Mouse (Mus musculus) thymus, postnatal 0 days (tissue): Measurements from ENCODE around the gene Naf1. TPM values are rescaled to one million over a fixed set of nuclear protein-coding genes. Genes with fewer than 3 reads are reported as not detected.

ENCODE experiments used
- DNase-seq: peaks from one replicate; pipeline ENCODE4 v3.0.0-alpha.2; 2015; ENCODE audit warnings: low spot score
- polyA plus RNA-seq: library from polyadenylated mRNA; unstranded; fragments of >200 nt; fragmentation: Nextera tagmentation; extraction: Ambion mirVana; gene quantifications from 2 replicates; pipeline ENCODE4 v1.2.1, GENCODE M21; 2015

Gene Naf1
- 4.6 and 5.0 TPM in 2 replicates for polyA plus RNA-seq

DNA sequence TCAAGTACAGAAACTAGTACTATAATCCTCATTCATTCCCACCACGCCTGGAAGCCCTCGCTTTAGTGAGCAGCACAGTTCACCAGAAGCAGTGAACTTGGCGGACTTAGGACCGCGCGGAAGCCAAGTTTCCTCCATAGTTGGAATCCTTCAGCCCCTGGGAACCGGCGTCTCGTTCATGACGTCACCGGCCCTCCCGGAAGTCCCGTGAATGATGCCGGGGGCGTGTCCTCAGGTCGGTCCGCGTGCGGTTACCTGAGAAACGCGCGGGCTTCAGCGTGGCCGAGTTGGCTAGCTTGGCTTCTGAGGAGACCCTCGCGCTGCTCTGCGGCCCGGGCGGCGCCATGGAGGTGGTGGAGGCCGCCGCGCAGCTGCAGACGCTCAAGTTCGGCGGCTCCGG is at the start of gene Naf1:
Gene Naf1 (plus strand): TSS at position 195 of the 400 bp plus-strand sequence.
- DNase-seq, result peak; percentile 93

DNA sequence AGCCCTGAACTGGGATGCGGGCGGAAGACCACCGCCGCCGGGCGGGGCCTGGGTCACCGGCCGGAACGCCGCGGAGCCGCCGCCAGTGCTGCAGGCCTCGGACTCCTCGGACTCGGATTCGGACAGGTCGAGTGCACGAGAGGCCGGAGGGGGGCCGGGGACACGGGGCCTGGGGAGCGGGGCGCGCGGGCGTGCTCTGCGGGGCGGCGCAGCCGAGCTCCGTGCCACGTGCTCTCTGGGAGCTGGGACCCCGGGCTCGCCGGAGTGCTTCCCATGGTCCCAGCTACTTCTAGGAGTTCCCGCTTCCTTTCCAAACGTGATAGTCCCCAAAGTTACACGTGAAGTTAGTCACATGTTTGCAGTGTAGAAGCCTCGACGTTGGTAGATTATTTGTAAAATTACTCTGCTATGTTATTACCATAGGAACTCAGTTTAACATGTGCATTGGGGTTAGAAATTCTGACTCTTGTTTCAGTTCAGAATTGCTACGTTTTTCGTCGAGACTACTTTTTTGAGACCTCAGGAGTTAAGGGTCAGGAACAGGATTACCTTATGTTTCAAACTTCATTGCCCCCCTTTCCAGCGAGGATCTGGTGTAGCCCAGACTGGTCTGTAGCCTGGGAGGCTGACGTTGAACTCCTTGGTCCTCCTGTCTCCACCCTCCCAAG is 1.0 kb downstream of the Naf1 start:
- DNase-seq, result peak; percentile 20

DNA sequence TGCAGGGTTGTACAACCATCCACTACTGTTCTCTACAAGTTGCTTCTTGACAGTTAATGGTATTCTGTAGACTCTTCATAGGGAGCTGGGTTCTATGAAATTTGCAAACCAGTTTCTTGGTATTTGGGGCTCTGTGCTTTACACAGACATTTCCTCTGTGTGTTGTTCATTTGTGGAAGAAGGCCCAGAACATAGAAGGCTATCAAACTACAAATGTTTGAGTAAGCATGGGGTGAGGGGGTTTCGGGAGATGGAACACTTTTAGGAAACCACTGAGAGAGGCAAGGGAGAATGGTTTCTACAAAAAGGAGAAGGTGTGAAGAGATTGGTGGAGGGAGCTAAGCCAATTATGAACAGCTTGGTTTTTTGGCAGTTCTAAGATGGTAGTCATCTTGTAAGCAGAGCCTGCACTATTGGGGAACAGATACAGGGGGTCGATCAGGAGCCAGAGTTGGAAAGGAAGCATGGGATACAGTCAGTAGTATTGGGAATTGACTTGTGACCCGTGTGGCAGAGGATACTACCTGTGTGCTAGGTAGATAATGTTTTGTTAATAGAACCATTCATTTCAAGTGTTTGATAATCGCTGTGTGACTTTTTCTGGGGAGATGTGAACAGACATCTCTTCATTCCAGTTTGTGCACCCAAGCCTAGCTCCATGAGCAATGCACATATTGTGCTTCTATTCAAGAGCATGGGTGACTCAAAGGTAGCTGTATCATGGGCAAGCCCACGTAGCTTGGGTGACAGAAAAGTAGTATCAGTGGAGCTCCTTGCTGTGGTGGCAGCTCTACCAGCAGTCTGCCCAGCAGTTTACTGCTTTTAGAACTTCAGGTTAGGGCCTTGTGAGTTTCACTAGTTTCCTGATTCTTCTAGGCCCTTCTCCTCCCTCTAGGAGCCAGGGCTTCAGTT is 1.8 kb downstream of the Naf1 start:
- peak; percentile 3 for DNase-seq

GRCm38 (mm10) chr8:66863761-66864160 is 3.7 kb downstream of the Naf1 start:
- no peak for DNase-seq

DNA sequence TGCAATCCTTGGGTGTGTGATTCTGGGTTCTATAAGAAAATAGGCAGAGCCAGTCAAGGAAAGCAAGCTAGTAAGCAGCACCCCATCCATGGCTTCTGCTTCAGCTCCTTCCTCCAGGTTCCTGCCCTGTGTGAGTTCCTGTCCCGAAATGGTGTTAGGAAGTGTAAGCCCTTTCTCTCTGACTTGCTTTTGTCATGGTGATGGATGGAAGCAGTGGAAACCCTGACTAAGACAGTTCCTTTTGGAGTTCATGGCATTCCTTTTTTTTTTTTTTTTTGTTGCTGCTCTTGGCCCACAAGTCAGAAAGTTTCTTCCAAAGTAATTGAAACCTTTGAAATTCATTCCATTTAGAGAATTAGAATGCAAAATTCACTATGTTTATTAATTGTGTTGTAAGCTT is 5.1 kb downstream of the Naf1 start:
- no peak for DNase-seq

DNA sequence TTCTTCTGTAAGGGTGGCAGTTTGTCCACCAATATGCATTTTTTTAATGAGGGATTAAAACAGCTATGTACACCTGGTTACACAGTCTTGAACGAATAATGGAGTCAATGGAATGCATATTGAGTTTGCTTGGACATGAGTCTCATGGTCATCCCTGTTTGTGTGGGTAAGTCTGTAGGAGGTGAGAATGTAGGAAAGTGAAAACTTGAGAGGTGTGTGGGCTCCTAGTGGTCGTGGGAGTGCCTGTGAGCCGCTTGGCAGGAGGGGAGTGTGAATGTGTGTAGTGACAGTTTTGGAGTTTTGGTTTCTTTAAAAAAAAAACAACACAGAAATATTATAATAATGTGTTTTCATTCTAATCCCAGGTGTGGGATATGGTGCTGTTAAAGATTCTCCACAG is 7.7 kb downstream of the Naf1 start:
- no peak for DNase-seq

GRCm38 (mm10) chr8:66869211-66869932 is 9.4 kb downstream of the Naf1 start:
- DNase-seq, result no peak

DNA sequence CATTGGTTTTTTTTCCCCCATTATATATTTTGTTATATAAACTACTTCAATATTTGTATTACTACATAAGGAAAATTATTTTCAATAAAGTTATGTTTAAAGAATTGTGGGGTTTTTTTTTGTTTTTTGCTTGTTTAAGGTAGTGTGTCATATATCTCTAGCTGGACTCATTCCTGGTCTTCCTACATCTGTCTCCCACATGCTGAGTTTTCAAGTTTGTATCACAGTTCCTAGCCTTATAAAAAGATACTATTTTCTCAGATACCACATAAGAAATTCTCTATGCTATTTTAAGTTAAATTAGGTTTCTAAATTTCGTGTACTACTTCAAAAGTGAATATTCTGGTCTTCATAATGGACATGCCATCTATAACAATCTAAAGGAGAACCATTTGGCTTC is 23.8 kb downstream of the Naf1 start:
- DNase-seq, result no peak

- DNase-seq, result no peak
These were observed 31.9 kb downstream of the Naf1 start for GRCm38 (mm10) chr8:66891879-66892278.

- DNase-seq, result no peak
These were observed 45.0 kb downstream of the Naf1 start for GRCm38 (mm10) chr8:66905000-66905399.

GRCm38 (mm10) chr8:66905557-66905956 is 45.5 kb downstream of the Naf1 start:
- no peak for DNase-seq

DNA sequence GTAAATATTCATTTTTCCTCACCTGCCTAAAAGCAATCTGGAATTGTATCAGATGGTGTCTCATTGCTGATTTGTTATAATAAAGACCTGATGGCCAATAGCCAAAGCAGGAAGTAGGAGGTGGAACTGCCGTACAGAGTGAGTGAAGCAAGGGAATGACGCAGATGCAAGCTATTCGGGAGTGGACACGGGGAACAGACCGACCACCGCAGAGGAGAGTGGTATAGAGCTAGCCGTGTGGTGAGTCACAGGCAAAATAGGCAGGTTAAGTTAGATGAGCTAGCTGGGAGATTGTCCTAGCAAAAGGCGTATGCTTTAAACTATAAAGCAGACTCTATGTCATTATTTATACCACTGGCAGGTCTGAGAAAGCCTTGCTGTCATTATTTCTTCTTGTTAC is 46.1 kb downstream of the Naf1 start:
- DNase-seq, result no peak

GRCm38 (mm10) chr8:66910684-66911083 is 50.7 kb downstream of the Naf1 start:
- DNase-seq, result no peak

DNA sequence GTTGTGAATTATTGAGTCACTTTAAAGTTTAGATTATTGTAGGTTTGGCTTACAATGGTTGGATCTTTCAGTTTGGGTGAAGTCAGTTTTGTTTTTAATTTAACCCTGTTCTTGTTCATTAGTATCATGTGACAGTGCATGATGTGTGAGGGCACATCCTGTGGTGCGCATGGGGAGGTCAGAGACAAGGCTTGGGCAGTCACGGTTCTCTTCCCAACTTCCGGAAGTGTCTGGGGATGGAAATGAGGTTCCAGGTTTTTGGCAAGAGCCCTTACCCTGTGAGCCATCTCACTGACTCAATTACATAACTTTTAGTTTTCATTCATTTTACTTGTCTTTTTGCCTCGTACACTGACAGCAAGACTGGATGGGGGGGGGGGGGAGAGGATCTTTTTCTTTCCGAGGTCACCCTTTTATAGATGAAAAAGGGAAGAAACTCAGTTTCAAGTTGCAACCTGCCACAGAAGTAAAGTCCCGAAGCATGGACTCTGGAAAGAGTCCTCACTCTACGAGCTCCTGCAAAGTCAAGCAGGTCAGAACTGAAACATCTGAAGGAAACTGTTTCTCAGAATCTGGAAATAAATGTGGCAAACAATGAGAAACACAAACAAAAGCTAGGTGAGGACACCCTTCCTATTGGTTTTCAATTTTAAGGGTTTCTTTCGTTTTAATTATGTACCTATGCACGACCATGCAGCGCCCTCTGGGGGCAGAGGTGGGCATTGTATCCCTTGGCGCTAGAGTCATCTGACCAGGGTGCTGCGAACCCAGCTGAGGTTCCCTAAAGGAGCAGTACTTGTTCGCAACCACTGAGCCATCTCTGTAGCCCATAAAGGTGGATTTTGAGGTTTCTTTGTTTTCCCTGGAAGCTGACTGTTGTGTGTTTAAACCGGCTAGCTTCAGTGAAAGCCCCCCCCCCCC is 53.9 kb downstream of the Naf1 start:
- peak; percentile 47 for DNase-seq

- DNase-seq, result no peak
These were observed 56.0 kb downstream of the Naf1 start for GRCm38 (mm10) chr8:66916056-66916455.

DNA sequence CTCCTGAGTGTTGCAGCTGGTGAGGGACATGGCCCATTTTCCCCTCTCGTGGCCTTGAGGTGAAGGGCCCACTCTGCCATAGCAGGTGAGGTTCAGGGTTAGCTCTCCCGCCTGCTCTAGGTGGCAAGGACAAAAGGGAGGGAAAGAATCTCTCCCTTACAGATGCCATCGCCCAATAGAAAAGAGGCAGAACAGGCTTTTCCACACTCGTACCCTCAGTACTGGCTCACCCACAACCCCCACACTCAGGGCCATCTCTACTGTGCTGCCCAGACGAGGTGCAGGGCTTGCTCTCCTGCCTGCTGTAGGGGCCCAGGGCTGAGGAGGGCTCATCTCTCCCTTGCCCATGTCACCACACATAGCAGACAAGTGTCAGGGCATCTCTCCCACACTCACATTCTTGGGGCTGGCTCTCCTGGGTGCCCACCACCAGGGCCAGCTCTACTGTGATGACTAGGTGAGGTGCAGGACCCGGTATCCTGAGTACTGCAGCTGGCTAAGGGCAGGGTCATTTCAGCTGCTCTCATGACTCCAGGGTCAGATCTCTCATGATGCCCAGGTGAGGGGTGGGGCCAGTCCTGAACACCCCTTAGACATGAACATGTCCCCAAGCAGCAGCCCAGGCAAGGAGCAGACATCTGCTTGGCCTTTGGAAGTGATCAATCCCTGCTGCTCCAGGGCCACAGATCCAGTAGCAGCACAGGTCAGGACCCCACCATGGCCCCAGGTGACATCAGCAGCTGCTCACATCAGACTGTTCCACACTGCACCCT is 57.9 kb downstream of the Naf1 start:
- DNase-seq, result no peak

DNA sequence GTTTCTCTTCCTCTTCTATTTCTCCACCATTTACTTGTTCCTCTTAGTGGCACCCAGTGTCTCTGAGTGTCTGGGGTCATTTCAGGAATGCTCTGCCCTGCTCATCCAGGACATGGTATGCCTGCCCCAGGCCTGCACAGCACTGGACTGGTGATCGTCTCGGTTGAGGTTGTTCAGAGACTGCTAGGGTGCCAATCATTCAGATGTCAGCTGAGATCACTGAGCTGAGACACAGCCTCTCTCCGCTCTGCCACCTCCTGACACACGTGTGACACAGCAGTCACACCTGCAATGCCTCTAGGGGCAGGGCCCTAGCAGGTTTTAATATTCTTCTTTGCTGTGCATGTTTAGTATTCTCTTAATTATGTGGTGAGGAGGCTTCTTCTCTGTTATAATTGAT is 58.5 kb downstream of the Naf1 start:
- no peak for DNase-seq

DNA sequence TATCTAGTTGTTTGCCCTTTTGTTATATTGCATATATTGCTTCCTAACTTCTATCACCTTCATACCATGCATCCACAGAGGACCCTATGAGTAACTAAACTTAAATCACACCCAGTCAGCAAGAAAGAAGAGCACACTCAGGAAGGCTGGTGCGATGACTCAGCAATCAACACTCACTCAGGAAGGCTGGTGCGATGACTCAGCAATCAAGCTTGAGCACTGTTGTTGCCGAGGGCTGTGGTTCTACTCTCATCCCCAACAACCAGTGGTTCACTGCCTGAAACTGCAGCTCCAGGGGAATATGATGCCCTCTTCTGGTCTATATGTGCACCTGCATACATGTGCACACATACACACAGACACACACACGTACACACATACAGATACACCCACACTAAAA is 73.7 kb downstream of the Naf1 start:
- DNase-seq, result no peak

DNA sequence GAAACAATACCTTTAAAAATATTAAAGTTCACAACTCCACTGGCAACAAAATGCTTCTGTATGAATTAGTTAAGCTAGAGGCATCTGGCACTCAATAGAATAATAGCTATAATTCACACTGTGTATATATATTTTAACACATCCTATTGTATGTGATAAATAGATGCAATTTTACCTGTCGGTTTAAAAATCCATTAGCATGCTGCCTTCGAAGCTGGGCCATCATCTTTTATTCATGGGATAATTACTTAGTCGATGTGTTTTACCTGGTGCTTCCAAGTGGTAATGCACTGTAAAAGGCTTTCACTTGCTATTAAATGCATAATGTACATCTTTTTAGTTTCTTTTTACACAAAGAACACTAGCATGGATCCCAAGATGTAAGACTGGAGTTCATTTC is 76.2 kb downstream of the Naf1 start:
- DNase-seq, result no peak
